Mouse (Mus musculus) spleen, postnatal 14 days (tissue): Measurements from ENCODE around the gene Dntt.

Experiments
- DNase-seq, 2 experiments: peaks; one replicate each; pipeline ENCODE4 v3.0.0; 2021 to 2022; ENCODE audit warnings: low spot score in 2 of 2

The Dntt gene

GRCm38 (mm10) chr19:41053530-41053929 lies 24.5 kb downstream of the Dntt start:
- peak; percentile 19 to 62 for DNase-seq

GRCm38 (mm10) chr19:41054702-41055101 lies 25.6 kb downstream of the Dntt start:
- no peak for DNase-seq

GRCm38 (mm10) chr19:41071500-41071899 lies 42.4 kb downstream of the Dntt start:
- DNase-seq: peak; percentile 69 to 85

DNA sequence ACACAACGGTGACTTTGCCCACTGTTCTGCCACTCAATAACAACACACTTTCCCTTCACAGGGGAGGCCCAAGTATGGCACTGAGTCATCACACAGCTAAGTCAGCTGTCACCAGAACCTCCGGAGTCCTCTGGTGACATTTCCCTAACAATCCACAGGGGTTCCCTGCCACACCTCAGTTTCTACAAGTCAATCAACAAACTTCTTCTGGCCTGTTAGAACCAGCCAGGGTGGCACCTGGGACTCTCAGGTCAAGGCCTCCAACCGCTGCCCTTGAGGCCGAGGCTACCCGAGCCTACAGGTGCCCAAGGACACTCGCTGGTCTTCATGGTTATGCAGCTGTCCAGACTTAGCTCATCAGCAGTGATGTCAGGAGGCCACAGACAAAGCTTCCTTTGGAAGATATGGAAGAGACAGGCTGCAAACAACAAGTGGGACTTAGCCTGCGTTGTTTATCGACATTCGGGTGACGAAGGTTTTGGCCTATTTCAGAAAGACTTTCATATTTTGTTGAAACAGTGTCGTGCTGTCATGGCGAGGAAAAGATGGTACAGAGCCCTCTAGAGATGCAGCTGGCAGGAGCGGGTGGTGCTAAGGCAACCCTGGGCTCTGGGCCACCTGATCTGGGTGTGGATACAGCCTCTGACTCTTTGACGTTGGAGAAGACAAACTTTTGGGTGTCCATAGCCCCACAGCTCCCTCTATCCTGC lies 44.8 kb downstream of the Dntt start:
- no peak for DNase-seq

DNA sequence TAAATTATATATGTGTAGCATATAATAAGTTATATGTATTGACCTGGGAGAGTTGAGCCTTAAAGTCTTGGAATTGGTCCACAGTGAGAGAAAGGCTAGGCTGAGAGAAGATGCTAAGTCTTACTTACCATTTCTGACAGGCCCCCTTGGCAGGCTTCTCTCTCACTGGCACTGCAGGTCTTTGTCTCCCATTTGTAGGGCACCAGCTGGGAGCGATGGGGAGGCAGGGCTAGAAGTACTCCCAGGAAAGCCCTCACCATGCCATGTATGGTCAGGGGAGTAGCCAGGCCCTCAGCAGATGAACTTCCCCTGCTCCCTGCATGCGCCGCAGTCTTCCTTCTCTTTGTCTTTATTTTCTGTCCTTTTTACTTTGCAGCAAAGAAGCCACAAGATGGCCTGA lies 47.8 kb downstream of the Dntt start, which contains the start of gene Opalin:
Gene Opalin, minus strand, starts transcription at position 208 of the 400 bp plus-strand sequence.
- DNase-seq: no peak

DNA sequence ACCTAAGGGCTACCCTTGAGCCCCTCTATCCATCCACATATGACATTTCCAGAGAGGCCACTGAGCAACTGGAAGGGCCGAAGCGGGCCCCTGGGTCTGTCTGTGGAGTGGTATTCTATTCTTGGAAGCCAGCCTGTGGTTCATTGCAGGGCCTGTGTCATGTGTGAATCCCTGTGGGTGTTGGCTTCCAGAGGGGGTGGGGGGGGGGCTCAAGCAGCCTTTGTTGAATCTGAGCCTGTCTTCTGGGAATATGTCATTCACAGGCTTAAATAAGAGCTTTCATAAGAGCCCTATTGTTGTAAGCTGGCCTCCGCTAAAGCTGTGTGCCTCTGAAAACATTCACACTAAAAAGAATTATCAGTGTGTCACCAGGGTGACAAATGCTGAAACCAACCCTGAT lies 52.5 kb downstream of the Dntt start:
- DNase-seq: no peak

DNA sequence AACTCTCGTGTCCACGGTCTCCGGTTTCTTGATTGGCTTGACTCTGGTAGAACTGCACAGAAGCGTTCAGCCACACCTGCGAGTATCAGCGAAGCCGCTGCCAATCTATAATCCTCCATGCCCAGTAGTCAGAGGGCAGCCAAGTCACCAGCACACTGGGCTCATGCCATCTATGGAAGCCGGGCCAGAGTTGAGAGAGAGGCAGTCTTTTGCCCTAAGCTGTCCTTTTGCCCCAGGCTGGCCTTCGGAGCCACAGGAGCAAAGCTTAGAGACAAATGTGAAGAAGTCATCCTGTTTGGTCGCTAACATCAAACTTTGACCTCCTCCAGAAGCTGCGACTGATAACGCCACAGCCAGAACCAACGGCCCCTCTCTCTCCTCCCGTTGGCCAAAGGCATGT lies 54.6 kb downstream of the Dntt start:
- no peak for DNase-seq

GRCm38 (mm10) chr19:41086289-41086688 lies 57.2 kb downstream of the Dntt start:
- no peak for DNase-seq

- peak in 1 of 2 experiments; percentile 60 for DNase-seq
Observed at GRCm38 (mm10) chr19:41086700-41087099, 57.6 kb downstream of the Dntt start.

DNA sequence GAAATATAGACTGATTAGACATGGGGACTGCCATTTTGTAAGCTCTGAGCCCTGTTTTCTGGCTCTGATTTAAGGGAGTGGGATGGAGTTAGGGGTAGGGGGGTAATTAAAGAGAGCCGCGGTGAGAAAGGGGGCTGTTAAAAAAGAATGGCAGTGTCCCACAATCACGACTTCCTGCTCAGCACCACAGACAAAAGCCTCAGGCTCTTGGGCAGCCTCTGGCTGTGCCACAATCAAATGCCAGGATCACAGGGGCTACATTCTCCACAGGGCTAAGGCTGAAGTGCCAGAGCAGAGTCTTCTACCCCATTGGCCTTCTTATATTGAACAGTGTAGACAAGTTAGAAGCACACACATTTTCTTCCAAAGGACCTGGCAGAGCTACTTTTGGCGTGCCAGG lies 58.8 kb downstream of the Dntt start:
- no peak for DNase-seq

DNA sequence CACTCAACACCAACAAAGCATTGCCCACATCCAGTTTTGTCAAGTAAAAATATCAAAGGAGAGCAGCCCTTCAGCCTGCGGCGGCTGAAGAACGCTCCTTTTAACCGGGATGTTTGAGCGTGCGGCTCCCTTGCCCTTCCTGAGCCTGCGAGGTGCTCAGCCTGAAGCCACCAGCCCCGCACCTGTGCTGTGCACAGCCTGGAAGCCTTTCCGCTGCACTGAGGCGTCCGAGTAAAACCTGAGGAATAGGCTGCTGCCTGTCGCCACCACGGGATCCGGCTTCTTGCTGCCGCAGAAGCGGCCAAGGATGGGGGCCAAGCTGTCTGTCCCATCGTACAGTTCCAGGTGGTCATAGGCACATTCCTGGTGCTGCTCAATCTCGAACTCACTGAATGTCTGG lies 59.4 kb downstream of the Dntt start:
- no peak for DNase-seq

DNA sequence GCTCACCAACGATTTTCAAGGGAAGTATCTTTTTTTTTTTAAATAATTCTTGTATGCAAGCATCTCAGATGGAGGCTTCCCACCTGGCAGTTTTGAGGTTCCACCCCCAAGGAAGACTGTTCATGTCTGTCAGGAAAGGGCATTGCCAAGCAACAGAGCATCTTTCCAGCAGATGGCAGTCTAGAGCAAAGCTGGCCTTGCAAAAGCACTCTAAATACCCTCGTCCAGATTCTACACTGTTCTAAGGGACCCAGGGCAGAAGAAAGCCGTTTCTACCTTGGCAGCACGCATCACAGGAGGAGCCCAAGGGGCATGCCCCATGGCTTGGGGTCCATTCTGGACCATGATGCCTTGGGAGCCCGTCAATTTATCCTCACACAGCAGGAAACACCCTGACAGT lies 60.8 kb downstream of the Dntt start:
- DNase-seq: peak in 1 of 2 experiments; percentile 44

DNA sequence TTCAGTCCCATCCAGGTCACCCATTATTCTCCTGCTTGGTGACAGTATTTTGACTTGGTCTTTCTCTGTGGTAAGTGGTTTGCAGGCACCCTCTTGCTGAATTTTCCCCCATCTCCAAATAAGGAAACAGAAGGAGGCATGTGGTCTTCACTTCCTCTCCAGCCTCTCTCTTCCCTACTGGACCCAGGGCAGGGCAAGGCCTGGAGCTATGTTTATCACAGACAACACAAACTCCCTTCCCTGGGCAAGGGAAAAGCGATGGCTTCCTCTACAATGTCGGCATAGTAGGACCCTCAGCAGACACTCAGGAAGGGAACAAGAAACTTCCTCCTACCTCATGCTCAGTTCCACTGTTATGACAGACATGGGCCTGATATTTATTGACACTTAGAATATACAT lies 62.8 kb downstream of the Dntt start:
- no peak for DNase-seq

DNA sequence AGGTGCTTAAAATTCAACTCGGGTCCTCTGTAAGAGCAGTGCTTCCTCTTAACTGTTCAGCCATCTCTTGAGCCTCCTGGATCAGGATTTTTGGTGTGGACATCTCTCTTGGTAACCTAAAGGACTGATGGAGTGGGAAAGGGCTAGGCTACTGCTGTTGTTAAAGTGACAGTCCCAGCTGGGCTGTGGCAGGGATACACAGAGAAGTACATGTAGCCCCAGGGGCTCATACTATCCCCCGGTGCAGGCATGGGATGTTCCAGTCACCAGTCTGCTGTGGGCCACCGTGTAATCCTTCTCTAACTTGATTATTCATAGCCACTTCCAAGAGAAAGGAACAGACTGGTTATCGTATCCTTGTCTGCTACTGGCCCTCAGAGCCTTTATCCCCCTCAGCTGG lies 68.0 kb downstream of the Dntt start:
- no peak for DNase-seq

- DNase-seq: no peak
Observed at GRCm38 (mm10) chr19:41100863-41101262, 71.8 kb downstream of the Dntt start.

GRCm38 (mm10) chr19:41101390-41101789 lies 72.3 kb downstream of the Dntt start:
- no peak for DNase-seq

DNA sequence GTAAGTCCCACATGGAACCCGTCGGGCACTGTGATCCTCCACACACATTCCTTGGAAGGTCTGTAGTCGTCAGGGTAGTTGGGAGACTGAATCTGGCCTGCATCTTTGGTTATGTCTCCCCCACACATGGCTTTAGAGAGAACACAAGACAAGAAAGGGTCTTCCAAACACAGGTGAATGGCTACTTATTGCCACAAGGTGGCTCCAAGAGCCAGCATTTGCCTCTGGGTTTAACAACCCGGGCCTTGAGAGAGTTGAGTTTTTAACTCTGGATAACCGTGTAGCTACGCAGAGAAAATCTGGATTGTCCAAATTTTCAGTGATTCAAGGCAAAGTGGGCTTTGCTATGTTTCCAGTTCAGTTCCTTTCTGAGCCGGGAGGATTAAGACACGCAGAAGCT lies 75.8 kb downstream of the Dntt start:
- DNase-seq: no peak

DNA sequence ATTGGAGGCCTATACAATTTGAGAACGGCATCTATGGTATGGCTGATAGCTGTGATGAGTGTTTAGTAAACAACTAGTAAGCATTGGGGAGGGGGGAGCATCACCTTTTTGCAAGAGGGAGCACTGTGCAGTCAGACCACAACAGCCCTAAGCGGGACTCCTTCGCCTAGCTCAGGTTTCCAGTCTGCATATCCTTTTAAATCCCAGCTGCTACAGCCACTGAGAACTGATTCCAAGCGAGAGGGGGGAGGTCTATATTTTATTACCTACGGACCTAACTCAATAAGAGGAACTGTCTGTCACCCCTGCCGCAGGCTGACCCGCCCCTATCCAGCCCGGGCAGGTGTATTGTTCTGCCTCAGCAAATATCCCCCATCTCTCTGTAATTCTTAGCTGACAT lies 78.5 kb downstream of the Dntt start:
- DNase-seq: no peak

DNA sequence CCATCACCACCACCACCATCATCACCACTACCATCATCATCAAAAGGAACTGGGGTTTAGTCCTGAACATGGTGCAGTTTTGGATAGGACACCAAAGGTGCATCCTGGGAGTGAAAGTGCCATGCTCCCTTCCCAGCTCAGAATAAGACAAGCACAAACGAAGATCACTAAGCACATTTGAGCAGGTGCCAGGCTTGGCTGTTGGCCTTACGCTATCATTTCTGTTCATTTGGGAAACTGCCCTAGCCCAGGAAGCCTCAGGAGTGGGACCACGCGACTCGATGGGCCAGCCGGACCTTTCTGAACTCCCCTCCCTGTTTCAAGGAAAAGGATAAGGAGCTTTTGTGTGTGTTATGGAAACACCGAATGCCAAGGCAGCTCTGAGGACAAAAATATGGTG lies 79.6 kb downstream of the Dntt start:
- DNase-seq: no peak
